Mouse (Mus musculus): ENCODE results near the gene Actr2.
"Not testable (repeated sequence)": the region's sequence is repeated elsewhere in the genome, so short reads cannot be mapped to it uniquely, and the experiment has no call there.

The Actr2 gene

DNA sequence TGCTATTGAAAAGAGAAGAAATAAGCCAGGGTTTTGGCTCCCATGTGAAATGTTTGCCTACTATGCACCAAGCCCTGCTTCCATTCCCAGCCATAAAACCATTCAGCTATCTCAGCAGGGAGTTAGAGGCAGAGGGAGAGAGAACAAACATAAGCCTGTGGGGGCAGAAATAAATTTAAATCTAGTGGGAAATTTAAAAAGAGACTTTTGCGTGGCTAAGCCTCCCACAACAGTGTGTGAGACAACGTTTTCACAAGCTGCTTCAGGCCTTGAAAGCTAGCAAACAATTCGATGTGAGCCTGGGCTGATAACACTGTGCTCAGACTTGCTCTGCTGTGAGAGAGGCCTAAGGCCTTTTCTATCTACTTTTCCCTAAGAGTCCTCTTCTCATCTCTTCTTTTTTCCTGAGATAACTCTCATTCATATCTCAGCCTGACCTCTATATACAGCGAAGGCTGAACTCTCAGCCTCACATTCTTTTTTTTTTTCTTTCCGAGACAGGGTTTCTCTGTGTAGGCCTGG lies 3.4 kb upstream of the Actr2 start:
- DNase-seq (ENCODE audit: low read depth) = no peak

DNA sequence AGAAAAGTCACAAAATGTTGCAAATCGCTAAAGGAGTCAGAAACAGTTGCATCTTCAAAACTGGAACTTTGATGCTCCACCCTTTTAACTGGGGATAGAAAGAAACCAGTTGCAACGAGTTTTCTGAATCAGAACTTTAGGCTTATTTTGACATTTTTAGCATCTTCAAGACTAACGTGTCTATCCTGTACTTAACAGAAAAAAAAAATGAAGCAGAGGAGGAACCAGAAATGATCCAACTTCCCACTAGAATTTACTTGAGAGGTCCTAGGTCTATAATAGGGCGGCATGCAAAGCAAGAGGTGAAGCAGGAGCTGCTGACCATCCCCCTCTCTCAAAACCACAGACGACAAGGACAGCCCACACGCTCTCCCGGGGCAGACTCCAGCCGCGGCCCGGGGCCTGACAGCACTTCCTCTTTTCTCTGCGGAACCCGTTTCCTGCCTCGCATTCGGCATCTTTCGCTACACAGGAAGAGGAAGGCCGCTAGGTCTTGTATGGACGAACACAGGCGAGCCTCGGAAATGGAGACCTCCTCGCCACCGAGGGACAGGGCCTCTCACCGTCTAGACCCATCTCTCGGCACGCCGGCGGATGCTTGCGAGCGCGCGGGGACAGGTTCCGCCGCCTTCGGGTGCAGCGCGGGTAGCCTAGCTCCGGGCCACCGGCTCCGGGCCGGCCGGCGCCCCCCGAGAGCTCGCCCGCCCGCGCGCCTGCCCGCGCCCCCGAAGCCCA lies 540 bp downstream of the Actr2 start:
- DNase-seq (ENCODE audit: low read depth) = peak; percentile 92

GRCm38 (mm10) chr11:20108151-20108550 lies 4.6 kb downstream of the Actr2 start:
- DNase-seq (ENCODE audit: low read depth) = peak; percentile 60

- peak; percentile 77 for DNase-seq (ENCODE audit: low read depth)
Observed at GRCm38 (mm10) chr11:20107683-20108082, 5.0 kb downstream of the Actr2 start.

DNA sequence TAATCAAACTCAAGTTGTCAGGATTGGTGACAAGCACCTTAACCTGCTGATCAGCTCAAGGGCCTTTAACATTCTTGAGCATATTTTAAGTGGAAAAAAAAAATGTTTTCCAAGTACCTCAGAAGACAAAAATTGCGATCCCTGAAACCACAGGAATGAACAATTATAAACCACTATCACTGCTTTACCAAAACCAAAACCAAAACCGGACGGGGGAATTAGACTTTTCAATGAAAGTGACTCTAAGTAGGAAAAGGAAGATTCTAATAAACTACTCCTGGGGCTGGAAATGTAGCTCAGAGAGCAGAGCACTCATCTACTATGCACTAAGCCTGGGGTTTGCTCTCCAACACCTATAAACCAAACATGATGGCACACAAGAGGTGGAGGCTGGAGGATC lies 5.8 kb downstream of the Actr2 start:
- peak; percentile 54 for DNase-seq (ENCODE audit: low read depth)

GRCm38 (mm10) chr11:20103949-20104348 lies 8.8 kb downstream of the Actr2 start:
- no peak for DNase-seq (ENCODE audit: low read depth)

GRCm38 (mm10) chr11:20086306-20086705 lies 26.4 kb downstream of the Actr2 start:
- DNase-seq (ENCODE audit: low read depth) = no peak

- no peak for DNase-seq (ENCODE audit: low read depth)
Observed at GRCm38 (mm10) chr11:20085635-20086034, 27.1 kb downstream of the Actr2 start.

DNA sequence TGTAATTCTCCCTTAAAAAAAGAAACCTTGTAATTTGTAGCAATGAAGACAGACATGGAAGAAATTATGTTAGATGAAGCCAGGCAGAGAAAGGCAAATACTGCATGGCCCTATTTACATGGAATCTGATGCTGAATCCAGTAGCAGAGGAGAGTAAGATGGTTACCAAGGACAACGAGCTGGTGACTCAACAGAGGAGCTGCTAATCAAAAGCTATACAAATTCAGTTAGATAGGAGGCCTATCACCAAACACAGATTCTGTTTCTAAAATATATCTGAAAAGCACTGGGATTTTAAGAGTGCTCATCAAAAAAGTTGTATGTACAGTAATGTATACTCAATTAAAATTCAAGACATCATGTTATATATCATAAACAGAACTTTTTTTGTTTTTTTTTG lies 37.3 kb downstream of the Actr2 start:
- no peak for DNase-seq (ENCODE audit: low read depth)

DNA sequence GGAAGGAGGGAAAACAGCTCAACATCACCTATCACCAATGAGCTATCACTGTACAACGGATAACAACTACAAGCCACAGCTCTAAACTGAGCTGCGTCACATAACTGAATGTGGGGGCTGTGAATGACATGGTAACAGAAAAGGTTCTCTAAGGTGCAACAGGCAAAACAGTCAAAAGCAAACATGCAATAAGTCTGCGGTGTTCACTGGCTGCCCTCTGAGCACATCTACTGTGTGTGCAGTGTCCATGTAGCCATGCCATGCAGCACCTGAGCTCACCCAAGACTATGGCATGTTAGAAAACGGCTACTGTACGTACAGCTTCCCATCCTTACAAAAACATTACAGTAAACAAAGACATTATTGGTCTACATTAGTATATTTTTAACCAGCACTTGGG lies 39.9 kb downstream of the Actr2 start:
- DNase-seq (ENCODE audit: low read depth) = no peak

DNA sequence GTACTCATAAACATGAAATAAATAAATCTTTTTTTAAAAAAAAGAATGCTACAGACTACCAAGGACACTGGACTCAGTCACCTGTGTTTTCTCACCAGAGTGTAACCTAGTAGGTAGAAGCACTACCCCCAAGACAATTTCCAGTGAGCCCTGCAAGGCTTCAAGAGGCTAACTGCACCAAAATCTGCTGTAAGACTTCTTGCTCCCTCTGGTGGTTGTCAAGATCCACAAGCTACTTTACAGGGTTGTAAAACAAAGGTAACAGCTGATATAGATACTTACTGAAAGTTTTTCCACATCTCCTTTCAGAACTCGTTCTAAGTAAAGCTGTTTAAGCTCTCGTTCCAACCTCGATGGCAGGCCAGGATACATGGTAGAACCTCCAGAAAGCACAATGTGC lies 40.5 kb downstream of the Actr2 start:
- peak; percentile 62 for DNase-seq (ENCODE audit: low read depth)

DNA sequence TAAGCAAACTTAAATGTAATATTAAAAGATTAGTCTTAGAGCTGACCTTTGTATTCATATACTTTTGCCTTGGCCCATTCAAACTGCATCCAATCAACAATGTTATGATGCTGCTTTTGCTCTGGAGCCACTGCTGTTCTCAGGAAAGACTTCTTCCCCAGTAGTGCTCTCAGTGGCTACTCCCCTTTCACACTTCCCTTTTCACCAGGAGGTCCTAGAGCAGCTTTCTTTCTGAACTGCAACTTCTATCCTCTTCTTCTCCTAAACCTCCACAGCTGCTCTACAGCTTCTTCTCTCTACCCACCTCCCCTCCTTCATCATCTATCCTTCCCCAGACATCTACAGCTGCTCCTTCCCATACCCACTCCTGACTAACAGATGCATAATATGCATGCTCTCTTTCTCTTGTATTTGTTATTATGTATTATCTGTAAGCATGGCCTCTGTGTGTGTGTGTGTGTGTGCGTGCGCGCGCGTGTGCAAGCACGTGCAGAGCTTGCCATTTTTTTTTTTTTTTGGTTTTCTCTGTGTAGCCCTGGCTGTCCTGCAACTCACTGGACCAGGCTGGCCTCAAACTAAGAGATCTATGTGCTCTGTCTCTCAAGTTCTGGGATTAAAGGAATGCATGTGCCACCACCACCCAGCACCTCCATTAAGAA lies 44.2 kb downstream of the Actr2 start:
- DNase-seq (ENCODE audit: low read depth) = no peak

DNA sequence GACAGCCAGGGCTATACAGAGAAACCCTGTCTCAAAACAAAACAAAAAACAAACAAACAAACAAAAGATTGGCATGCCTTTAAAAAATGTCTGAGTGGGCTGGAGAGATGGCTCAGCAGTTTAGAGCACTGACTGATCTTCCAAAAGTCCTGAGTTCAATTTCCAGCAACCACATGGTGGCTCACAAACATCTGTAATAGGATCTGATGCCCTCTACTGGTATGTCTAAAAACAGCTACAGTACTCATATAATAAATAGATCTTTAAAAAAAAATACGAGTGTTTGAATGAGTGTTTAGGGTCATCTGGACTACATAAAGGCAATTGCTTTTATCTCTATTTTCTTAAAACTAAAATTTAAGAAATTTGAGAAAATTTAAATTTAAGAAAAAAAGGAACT lies 45.2 kb downstream of the Actr2 start:
- peak; percentile 62 for DNase-seq (ENCODE audit: low read depth)

DNA sequence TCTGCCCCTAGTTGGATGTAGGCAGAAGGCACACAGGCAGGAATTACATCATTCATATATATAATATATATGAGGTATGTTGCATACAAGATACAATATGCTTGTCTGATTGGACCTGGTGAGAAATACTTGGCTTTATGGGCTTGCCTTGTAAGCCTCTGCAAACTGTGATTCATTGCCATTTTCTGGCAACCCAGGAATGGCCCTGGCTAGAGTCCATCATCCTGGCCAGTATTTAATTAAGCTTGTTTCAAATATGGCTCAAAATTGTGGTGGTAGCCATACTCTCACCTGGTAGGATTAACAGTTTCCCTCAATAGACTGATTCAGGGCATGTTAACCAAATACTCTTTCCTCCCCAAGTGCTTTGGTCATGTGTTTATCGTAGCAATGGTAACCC lies 46.6 kb downstream of the Actr2 start:
- no peak for DNase-seq (ENCODE audit: low read depth)

DNA sequence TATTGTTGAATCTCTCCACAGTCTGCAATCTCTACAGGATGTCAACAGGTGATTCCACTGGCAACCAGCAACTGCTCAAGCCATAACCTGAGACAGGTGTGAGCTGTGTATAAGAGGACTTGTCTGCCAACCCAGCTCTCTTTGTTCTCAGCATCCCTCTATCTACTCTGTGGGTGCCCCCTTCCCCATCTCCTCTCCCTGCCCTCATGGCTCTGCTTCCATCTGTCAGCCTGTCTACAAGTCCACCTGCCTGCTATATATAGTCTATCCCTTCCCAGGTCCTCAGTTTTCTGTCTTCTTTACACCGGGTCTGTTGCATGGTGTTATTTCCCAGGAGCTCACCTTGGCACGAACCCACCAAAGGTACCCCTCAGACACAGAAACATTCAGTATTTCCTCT lies 47.8 kb downstream of the Actr2 start:
- DNase-seq (ENCODE audit: low read depth) = no peak

DNA sequence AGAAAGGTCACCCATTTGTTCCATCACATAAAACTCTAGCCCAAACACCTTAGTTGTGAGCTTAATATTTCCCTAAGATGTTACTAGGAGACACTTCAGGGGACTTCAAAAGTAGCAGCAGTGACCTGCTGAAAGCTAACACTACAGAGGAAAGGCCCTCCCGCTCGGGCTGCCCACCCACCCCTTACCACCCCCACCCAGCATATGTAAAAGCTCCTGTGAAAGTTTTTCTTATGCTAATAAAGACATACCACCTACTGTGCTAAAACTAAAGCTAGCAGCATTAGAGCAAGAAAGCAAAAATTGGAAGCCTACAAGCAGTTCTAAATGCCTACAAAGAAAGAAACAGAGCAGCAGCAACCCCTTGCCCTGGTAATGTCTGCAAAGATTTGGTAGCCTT lies 48.6 kb downstream of the Actr2 start:
- not testable (repeated sequence) for DNase-seq (ENCODE audit: low read depth)

- DNase-seq (ENCODE audit: low read depth) = not testable (repeated sequence)
Observed at GRCm38 (mm10) chr11:20062801-20063200, 49.9 kb downstream of the Actr2 start.

GRCm38 (mm10) chr11:20059736-20060135 lies 53.0 kb downstream of the Actr2 start:
- no peak for DNase-seq (ENCODE audit: low read depth)

DNA sequence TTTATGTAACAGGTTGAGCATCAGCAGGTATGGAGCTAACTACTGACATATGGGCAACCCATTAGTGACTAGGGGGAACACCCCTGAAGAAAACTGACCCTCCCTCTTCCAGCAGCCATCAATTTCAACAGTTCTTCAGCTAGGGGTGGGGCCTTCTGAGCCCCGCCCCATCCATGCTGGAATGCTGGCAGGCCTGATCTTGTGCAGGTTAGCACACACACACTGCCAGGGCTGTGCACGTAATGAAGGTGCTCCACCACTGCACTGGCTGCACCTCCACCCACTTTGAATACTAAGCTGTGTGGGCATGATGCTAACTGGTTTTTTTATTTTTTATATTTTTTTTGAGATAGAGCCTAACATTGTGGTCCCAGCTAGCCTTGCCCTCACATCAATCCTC lies 55.3 kb downstream of the Actr2 start:
- DNase-seq (ENCODE audit: low read depth) = no peak

DNA sequence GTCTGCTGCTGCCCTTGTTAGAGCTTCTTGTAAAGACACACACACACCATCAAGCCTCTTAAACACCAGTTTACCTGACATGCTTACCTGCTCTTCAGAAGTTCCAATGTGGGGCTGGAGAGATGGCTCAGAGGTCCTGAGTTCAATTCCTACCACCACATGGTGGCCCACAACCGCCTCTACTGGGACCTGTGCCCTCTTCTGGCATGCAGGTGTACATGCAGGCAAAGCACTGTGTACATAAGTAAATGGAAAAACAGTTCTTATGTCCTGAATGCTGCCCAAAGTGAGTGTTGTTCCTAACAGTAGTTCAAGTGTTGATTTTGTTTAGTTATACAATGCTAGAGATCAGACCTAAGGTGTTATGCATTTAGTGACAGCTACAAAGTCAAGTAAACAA lies 56.5 kb downstream of the Actr2 start:
- no peak for DNase-seq (ENCODE audit: low read depth)

GRCm38 (mm10) chr11:20054617-20055016 lies 58.1 kb downstream of the Actr2 start:
- no peak for DNase-seq (ENCODE audit: low read depth)

GRCm38 (mm10) chr11:20053951-20054350 lies 58.8 kb downstream of the Actr2 start:
- DNase-seq (ENCODE audit: low read depth) = no peak

GRCm38 (mm10) chr11:20052814-20053536 lies 59.7 kb downstream of the Actr2 start:
- DNase-seq (ENCODE audit: low read depth) = no peak

All from induced T-regulatory cell, adult 2 months (primary cell).